Mouse (Mus musculus): ENCODE measurements around the gene Cdc34b.
A peak's percentile ranks its signal among the peaks of the same experiment; 100 is the strongest.

Cdc34b gene

GRCm38 (mm10) chr11:94735746-94736145 lies 5.8 kb upstream of the Cdc34b start:
- no peak for DNase-seq (ENCODE audit: low spot score)

- DNase-seq (ENCODE audit: low spot score) = peak; percentile 22
Observed at GRCm38 (mm10) chr11:94752946-94753713, 11.5 kb downstream of the Cdc34b start.

GRCm38 (mm10) chr11:94759916-94760315 lies 18.3 kb downstream of the Cdc34b start:
- DNase-seq (ENCODE audit: low spot score) = no peak

GRCm38 (mm10) chr11:94760364-94760763 lies 18.8 kb downstream of the Cdc34b start:
- no peak for DNase-seq (ENCODE audit: low spot score)

GRCm38 (mm10) chr11:94760799-94761198 lies 19.2 kb downstream of the Cdc34b start:
- DNase-seq (ENCODE audit: low spot score) = peak; percentile 7

GRCm38 (mm10) chr11:94762281-94762680 lies 20.7 kb downstream of the Cdc34b start:
- no peak for DNase-seq (ENCODE audit: low spot score)

GRCm38 (mm10) chr11:94762775-94763174 lies 21.2 kb downstream of the Cdc34b start:
- no peak for DNase-seq (ENCODE audit: low spot score)

- no peak for DNase-seq (ENCODE audit: low spot score)
Observed at GRCm38 (mm10) chr11:94767241-94767640, 25.7 kb downstream of the Cdc34b start.

GRCm38 (mm10) chr11:94772363-94773055 lies 30.9 kb downstream of the Cdc34b start:
- DNase-seq (ENCODE audit: low spot score) = no peak

- DNase-seq (ENCODE audit: low spot score) = no peak
Observed at GRCm38 (mm10) chr11:94773851-94774250, 32.3 kb downstream of the Cdc34b start.

GRCm38 (mm10) chr11:94774887-94775497 lies 33.4 kb downstream of the Cdc34b start:
- DNase-seq (ENCODE audit: low spot score) = no peak

GRCm38 (mm10) chr11:94782603-94783002 lies 41.0 kb downstream of the Cdc34b start, which contains the start of gene Tmem92:
Gene Tmem92, minus strand, starts transcription at chr11:94782703.
- no peak for DNase-seq (ENCODE audit: low spot score)

GRCm38 (mm10) chr11:94785247-94785646 lies 43.7 kb downstream of the Cdc34b start:
- DNase-seq (ENCODE audit: low spot score) = peak; percentile 63

GRCm38 (mm10) chr11:94791700-94792099 lies 50.1 kb downstream of the Cdc34b start:
- no peak for DNase-seq (ENCODE audit: low spot score)

Measured in layer of hippocampus, adult 11-12 months (tissue).